Mouse (Mus musculus) myocyte (in vitro differentiated cells): ENCODE measurements around the gene Sycp1.

Source experiments
- CEBPB ChIP-seq: IDR thresholded peaks from 2 replicates; pipeline ENCODE4 v1.6.1; 2011; ENCODE audit warnings: mild to moderate bottlenecking, moderate library complexity; ENCODE audit not compliant: poor library complexity, insufficient read depth, severe bottlenecking
- E2F4 ChIP-seq: IDR thresholded peaks from one replicate; pipeline ENCODE4 v1.6.1; 2011; ENCODE audit warnings: mild to moderate bottlenecking, control low read depth, moderate library complexity; ENCODE audit not compliant: insufficient read depth
- MAX ChIP-seq: IDR thresholded peaks from one replicate; pipeline ENCODE4 v1.6.1; 2011; ENCODE audit warnings: low read depth, mild to moderate bottlenecking, control low read depth
- MYOD1 ChIP-seq, 3 experiments: IDR thresholded peaks; one replicate each; pipeline ENCODE4 v1.6.1; 2011; ENCODE audit warnings: control low read depth in 2 of 3, low read depth in 2 of 3, mild to moderate bottlenecking in 2 of 3, moderate library complexity in 1 of 3; ENCODE audit not compliant: insufficient read length in 2 of 3, control insufficient read depth in 1 of 3
- MYOG ChIP-seq, 3 experiments: IDR thresholded peaks; one replicate each; pipeline ENCODE4 v1.6.1; 2011; ENCODE audit warnings: control low read depth in 2 of 3, low read depth in 2 of 3, mild to moderate bottlenecking in 2 of 3; ENCODE audit not compliant: insufficient read length in 2 of 3, control insufficient read depth in 1 of 3, insufficient read depth in 1 of 3
- POLR2A ChIP-seq: IDR thresholded peaks from one replicate; pipeline ENCODE4 v1.6.1; 2011; ENCODE audit warnings: low read depth, mild to moderate bottlenecking, control low read depth, moderate library complexity; ENCODE audit not compliant: insufficient read length
- POLR2AphosphoS2 ChIP-seq: IDR thresholded peaks from one replicate; pipeline ENCODE4 v1.6.1; 2011; ENCODE audit warnings: low read depth, control low read depth; ENCODE audit not compliant: insufficient read length
- REST ChIP-seq: IDR thresholded peaks from one replicate; pipeline ENCODE4 v1.6.1; 2011; ENCODE audit warnings: mild to moderate bottlenecking, control low read depth, moderate library complexity; ENCODE audit not compliant: insufficient read depth, insufficient read length
- SRF ChIP-seq: IDR thresholded peaks from one replicate; pipeline ENCODE4 v1.6.1; 2011; ENCODE audit warnings: low read depth; ENCODE audit not compliant: control insufficient read depth, insufficient read length
- TCF12 ChIP-seq: IDR thresholded peaks from one replicate; pipeline ENCODE4 v1.6.1; 2011; ENCODE audit warnings: mild to moderate bottlenecking, control low read depth; ENCODE audit not compliant: poor library complexity, insufficient read depth, severe bottlenecking
- TCF3 ChIP-seq: IDR thresholded peaks from one replicate; pipeline ENCODE4 v1.6.1; 2011; ENCODE audit warnings: low read depth, control low read depth; ENCODE audit not compliant: insufficient read length
- USF1 ChIP-seq: IDR thresholded peaks from one replicate; pipeline ENCODE4 v1.6.1; 2011; ENCODE audit warnings: low read depth, mild to moderate bottlenecking, control low read depth, moderate library complexity

GRCm38 (mm10) chr3:102979550-102980348 lies 43.8 kb upstream of the Sycp1 start:
- no peak for TF ChIP-seq USF1
- TF ChIP-seq POLR2A, result no peak
- TF ChIP-seq MYOD1 (IDR thresholded peaks at IDR 0.05; ENCODE audit: control insufficient read depth in 1 of 3, insufficient read length in 2 of 3, low read depth in 2 of 3), result no peak
- TF ChIP-seq MYOG (IDR thresholded peaks at IDR 0.05; ENCODE audit: control insufficient read depth in 1 of 3, insufficient read depth in 1 of 3, insufficient read length in 2 of 3, low read depth in 2 of 3), result no peak
- TF ChIP-seq E2F4, result no peak
- TF ChIP-seq POLR2AphosphoS2, result no peak
- no peak for TF ChIP-seq CEBPB
- TF ChIP-seq MAX, result no peak
- TF ChIP-seq SRF, result no peak
- TF ChIP-seq REST, result no peak
- TF ChIP-seq TCF12, result no peak
- no peak for TF ChIP-seq TCF3
